Mouse (Mus musculus): ENCODE data around the gene Cbx5. TPM values are rescaled to one million over a fixed set of nuclear protein-coding genes. Genes with fewer than 3 reads are reported as not detected.

Gene Cbx5
- polyA plus RNA-seq, 1 experiment from 2014 or later = 144 TPM

GRCm38 (mm10) chr15:103257790-103258728 is 18.4 kb upstream of the Cbx5 start, which contains the start of gene Nfe2:
Gene Nfe2 (minus strand): TSS chr15:103258403.
- H3K9me3 ChIP-seq (ENCODE audit: low read depth, low read length) = no peaks in the 10 kb centered on the region
- peak within 1 kb of the TSS; percentile 51 for H3K4me2 ChIP-seq
- H3K36me3 ChIP-seq (ENCODE audit: insufficient read depth) = no peaks in the 10 kb centered on the region
- no peaks in the 10 kb centered on the region for H3K27me3 ChIP-seq (ENCODE audit: insufficient read depth, low read length)
- 0 out of 2 replicates have a peak within 1 kb of the TSS, but pooled peaks have one; percentile 24 for H3K9ac ChIP-seq
- no peak within 1 kb of the TSS; the same call in 1 of the 2 replicates for H3K27ac ChIP-seq (ENCODE audit: low read depth)
- peak; percentile 80 for ATAC-seq (ENCODE audit: insufficient read depth)
- TF ChIP-seq CTCF (IDR thresholded peaks at IDR 0.05; ENCODE audit: low read depth) = no peak
- 0 out of 2 replicates have a peak within 1 kb of the TSS, but pooled peaks have one; percentile 0 for H3K4me3 ChIP-seq (ENCODE audit: low read depth, low read length)
- peaks cover 14% of the 10 kb centered on the region; the same call in 1 of the 2 replicates for H3K4me1 ChIP-seq (ENCODE audit: insufficient read depth)
- peak; percentile 48 for DNase-seq
- 8% methylated on average over 15 of the region's 15 CpGs for WGBS

- H3K4me1 ChIP-seq (ENCODE audit: insufficient read depth) = peaks cover 14% of the 10 kb centered on the region; the same call in 1 of the 2 replicates
- DNase-seq = no peak
- H3K27me3 ChIP-seq (ENCODE audit: insufficient read depth, low read length) = no peaks in the 10 kb centered on the region
- no peaks in the 10 kb centered on the region for H3K36me3 ChIP-seq (ENCODE audit: insufficient read depth)
- WGBS = 83% methylated on average over 6 of the region's 6 CpGs
- H3K27ac ChIP-seq (ENCODE audit: low read depth) = no peak overlapping the region
- no peak for TF ChIP-seq CTCF (IDR thresholded peaks at IDR 0.05; ENCODE audit: low read depth)
- no peak overlapping the region for H3K4me2 ChIP-seq
- H3K4me3 ChIP-seq (ENCODE audit: low read depth, low read length) = no peak overlapping the region
- H3K9ac ChIP-seq = no peak overlapping the region
- no peak for ATAC-seq (ENCODE audit: insufficient read depth)
- no peaks in the 10 kb centered on the region for H3K9me3 ChIP-seq (ENCODE audit: low read depth, low read length)
These were observed 16.8 kb upstream of the Cbx5 start for GRCm38 (mm10) chr15:103256210-103256986.

- DNase-seq (peak; percentile 56), ATAC-seq (ENCODE audit: insufficient read depth) (peak; percentile 48)
- H3K4me1 ChIP-seq (ENCODE audit: insufficient read depth) = peaks cover 14% of the 10 kb centered on the region; the same call in 1 of the 2 replicates
- H3K9ac ChIP-seq = peak overlapping the region; percentile 62
- H3K9me3 ChIP-seq (ENCODE audit: low read depth, low read length) = no peaks in the 10 kb centered on the region
- peak overlapping the region; percentile 40 for H3K4me3 ChIP-seq (ENCODE audit: low read depth, low read length)
- no peaks in the 10 kb centered on the region for H3K27me3 ChIP-seq (ENCODE audit: insufficient read depth, low read length)
- H3K36me3 ChIP-seq (ENCODE audit: insufficient read depth) = no peaks in the 10 kb centered on the region
- H3K4me2 ChIP-seq = peak overlapping the region; percentile 80
- 0 out of 2 replicates have a peak overlapping the region, but pooled peaks have one; percentile 9 for H3K27ac ChIP-seq (ENCODE audit: low read depth)
- WGBS = under 1% methylated on average over 25 of the region's 25 CpGs
- TF ChIP-seq CTCF (IDR thresholded peaks at IDR 0.05; ENCODE audit: low read depth) = peak; percentile 46
These were observed 15.6 kb upstream of the Cbx5 start for GRCm38 (mm10) chr15:103255169-103255568.

GRCm38 (mm10) chr15:103253352-103253751 is 13.7 kb upstream of the Cbx5 start:
- Histone ChIP-seq H3K4me3 (ENCODE audit: low read depth, low read length) (peak overlapping the region; percentile 40; the same call in 1 of the 2 replicates), H3K9me3 (ENCODE audit: low read depth, low read length) (no peaks in the 10 kb centered on the region), H3K27ac (ENCODE audit: low read depth) (peak overlapping the region; percentile 30; the same call in 1 of the 2 replicates), H3K27me3 (ENCODE audit: insufficient read depth, low read length) (no peaks in the 10 kb centered on the region), H3K9ac (no peak overlapping the region), H3K4me1 (ENCODE audit: insufficient read depth) (peaks cover 9% of the 10 kb centered on the region; the same call in 1 of the 2 replicates), H3K4me2 (peak overlapping the region; percentile 35; the same call in 1 of the 2 replicates), H3K36me3 (ENCODE audit: insufficient read depth) (peaks cover 12% of the 10 kb centered on the region)
- no peak for TF ChIP-seq CTCF (IDR thresholded peaks at IDR 0.05; ENCODE audit: low read depth)
- no peak for ATAC-seq (ENCODE audit: insufficient read depth)
- WGBS = 88% methylated on average over 1 of the region's 1 CpGs
- no peak for DNase-seq

GRCm38 (mm10) chr15:103252660-103253059 is 13.0 kb upstream of the Cbx5 start:
- no peak for TF ChIP-seq CTCF (IDR thresholded peaks at IDR 0.05; ENCODE audit: low read depth)
- no peak for ATAC-seq (ENCODE audit: insufficient read depth)
- H3K9ac ChIP-seq = no peak overlapping the region
- no peak overlapping the region for H3K27ac ChIP-seq (ENCODE audit: low read depth)
- H3K9me3 ChIP-seq (ENCODE audit: low read depth, low read length) = no peaks in the 10 kb centered on the region
- peaks cover 19% of the 10 kb centered on the region for H3K36me3 ChIP-seq (ENCODE audit: insufficient read depth)
- peaks cover 7% of the 10 kb centered on the region; the same call in 1 of the 2 replicates for H3K4me1 ChIP-seq (ENCODE audit: insufficient read depth)
- H3K27me3 ChIP-seq (ENCODE audit: insufficient read depth, low read length) = no peaks in the 10 kb centered on the region
- no peak for DNase-seq
- H3K4me3 ChIP-seq (ENCODE audit: low read depth, low read length) = peak overlapping the region; percentile 0; the same call in 1 of the 2 replicates
- WGBS = 73% methylated on average over 3 of the region's 3 CpGs
- peak overlapping the region; percentile 35; the same call in 1 of the 2 replicates for H3K4me2 ChIP-seq

GRCm38 (mm10) chr15:103251595-103251994 is 12.0 kb upstream of the Cbx5 start:
- no peak overlapping the region; the same call in 1 of the 2 replicates for H3K27ac ChIP-seq (ENCODE audit: low read depth)
- ATAC-seq (ENCODE audit: insufficient read depth) (no peak), DNase-seq (no peak)
- H3K4me1 ChIP-seq (ENCODE audit: insufficient read depth) = peaks cover 7% of the 10 kb centered on the region; the same call in 1 of the 2 replicates
- TF ChIP-seq CTCF (IDR thresholded peaks at IDR 0.05; ENCODE audit: low read depth) = no peak
- no peaks in the 10 kb centered on the region for H3K27me3 ChIP-seq (ENCODE audit: insufficient read depth, low read length)
- H3K4me2 ChIP-seq = peak overlapping the region; percentile 35; the same call in 1 of the 2 replicates
- H3K9me3 ChIP-seq (ENCODE audit: low read depth, low read length) = no peaks in the 10 kb centered on the region
- 36% methylated on average over 1 of the region's 1 CpGs for WGBS
- H3K36me3 ChIP-seq (ENCODE audit: insufficient read depth) = peaks cover 29% of the 10 kb centered on the region
- no peak overlapping the region for H3K4me3 ChIP-seq (ENCODE audit: low read depth, low read length)
- no peak overlapping the region for H3K9ac ChIP-seq
